ENCODE assay signal across 9 mouse cellular contexts in genomic region chr12:26524943-26525697, GRCm38 (mm10). TPM values are rescaled to one million over a fixed set of nuclear protein-coding genes. Genes with fewer than 3 reads are reported as not detected.
DNase-seq lines count a peak whose midpoint lies in the region; ATAC-seq and TF ChIP-seq lines count a peak whose summit lies in the region.
"Had no signal": no experiment of that assay in that cellular context is flagged by ENCODE, and none has a peak within 500 bp of the region (broad histone marks: within the 10 kb centered on the region; RNA-seq: fewer than 3 reads in every experiment).

No protein-coding gene starts in this region.

- no peak overlapping the region for H3K9ac ChIP-seq in intestine, embryonic 16.5 days (ENCODE audit: low read depth, low read length)
- H3K9ac ChIP-seq in lung, postnatal 0 days (replicated peaks; ENCODE audit: low read depth), result no peak overlapping the region
- no peak overlapping the region for H3K9ac ChIP-seq in stomach, embryonic 15.5 days
- H3K9ac ChIP-seq: neural tube, embryonic 12.5 days had no signal

- H3K9me3 ChIP-seq in intestine, embryonic 16.5 days (ENCODE audit: control insufficient read depth, low read length), result no peaks in the 10 kb centered on the region
- no peaks in the 10 kb centered on the region for H3K9me3 ChIP-seq in lung, postnatal 0 days (ENCODE audit: low read length)
- no peaks in the 10 kb centered on the region for H3K9me3 ChIP-seq in stomach, embryonic 15.5 days
- H3K9me3 ChIP-seq: neural tube, embryonic 12.5 days had no signal

- no peaks in the 10 kb centered on the region for H3K36me3 ChIP-seq in intestine, embryonic 16.5 days (ENCODE audit: control insufficient read depth, insufficient read depth, low read length)
- no peaks in the 10 kb centered on the region for H3K36me3 ChIP-seq in lung, postnatal 0 days (ENCODE audit: insufficient read depth, low read length)
- no peaks in the 10 kb centered on the region for H3K36me3 ChIP-seq in stomach, embryonic 15.5 days
- H3K36me3 ChIP-seq: neural tube, embryonic 12.5 days had no signal

- H3K4me2 ChIP-seq in intestine, embryonic 16.5 days (ENCODE audit: low read depth, low read length), result no peak overlapping the region
- H3K4me2 ChIP-seq in lung, postnatal 0 days (replicated peaks; ENCODE audit: low read depth, low read length), result no peak overlapping the region
- no peak overlapping the region for H3K4me2 ChIP-seq in stomach, embryonic 15.5 days
- H3K4me2 ChIP-seq: neural tube, embryonic 12.5 days had no signal

- peak; percentile 75 for ATAC-seq in granulocyte monocyte progenitor cell, adult 5-6 weeks (replicated peaks; ENCODE audit: poor library complexity, severe bottlenecking)
- peak; percentile 58 for ATAC-seq in intestine, embryonic 16.5 days
- ATAC-seq in lung, postnatal 0 days, result peak; percentile 23; the same call in 1 of the 2 replicates
- ATAC-seq in stomach, embryonic 15.5 days (ENCODE audit: insufficient read depth, low FRiP score, low read depth), result 0 out of 2 replicates have a peak, but pooled peaks have one; percentile 14

- 0 out of 2 replicates have a peak, but pooled peaks cover 4% of the 10 kb centered on the region for H3K4me1 ChIP-seq in intestine, embryonic 16.5 days (ENCODE audit: control insufficient read depth, insufficient read depth, low read length)
- H3K4me1 ChIP-seq in lung, postnatal 0 days (ENCODE audit: insufficient read depth, low read depth, low read length), result no peaks in the 10 kb centered on the region; the same call in 1 of the 2 replicates
- H3K4me1 ChIP-seq in stomach, embryonic 15.5 days, result no peaks in the 10 kb centered on the region

- H3K27ac ChIP-seq in intestine, embryonic 16.5 days (ENCODE audit: low read length), result no peak overlapping the region
- H3K27ac ChIP-seq in lung, postnatal 0 days (ENCODE audit: low read length), result no peak overlapping the region
- H3K27ac ChIP-seq in stomach, embryonic 15.5 days, result no peak overlapping the region
- H3K27ac ChIP-seq: neural tube, embryonic 12.5 days had no signal

- H3K4me3 ChIP-seq in intestine, embryonic 16.5 days (ENCODE audit: low read length), result no peak overlapping the region
- no peak overlapping the region for H3K4me3 ChIP-seq in lung, postnatal 0 days (ENCODE audit: low read depth, low read length)
- H3K4me3 ChIP-seq in stomach, embryonic 15.5 days (replicated peaks), result no peak overlapping the region
- H3K4me3 ChIP-seq: neural tube, embryonic 12.5 days had no signal

- no peaks in the 10 kb centered on the region for H3K27me3 ChIP-seq in intestine, embryonic 16.5 days (replicated peaks; ENCODE audit: control insufficient read depth, insufficient read depth, low read length)
- no peaks in the 10 kb centered on the region for H3K27me3 ChIP-seq in lung, postnatal 0 days (replicated peaks; ENCODE audit: insufficient read depth, low read length)
- no peaks in the 10 kb centered on the region for H3K27me3 ChIP-seq in stomach, embryonic 15.5 days (replicated peaks)
- H3K27me3 ChIP-seq: neural tube, embryonic 12.5 days had no signal

- no peak for TF ChIP-seq EP300 in lung, postnatal 0 days (IDR thresholded peaks at IDR 0.05)

- peak; percentile 32 to 52 for DNase-seq in layer of hippocampus, postnatal 14 days (ENCODE audit: low spot score in 2 of 2)
- DNase-seq in layer of hippocampus, postnatal 36 days, result no peak
- peak; percentile 73 for DNase-seq in adrenal gland, postnatal 10 days
- DNase-seq in lung, postnatal 0 days (ENCODE audit: low spot score), result peak; percentile 8
- DNase-seq in embryo, embryonic 10.5 days (ENCODE audit: low spot score), result no peak

- WGBS in intestine, embryonic 16.5 days, result 47% methylated on average over 3 of the region's 3 CpGs
- 34% methylated on average over 3 of the region's 3 CpGs for WGBS in lung, postnatal 0 days
- WGBS in stomach, embryonic 15.5 days, result 46% methylated on average over 3 of the region's 3 CpGs

- TF ChIP-seq CTCF in lung, postnatal 0 days (IDR thresholded peaks at IDR 0.05), result no peak

RNA-seq across cellular contexts. Expression of gene Cmpk2, which starts 56.1 kb away (rescaled TPM):
- total RNA-seq in layer of hippocampus, postnatal 14 days (2021), result 10 to 100 TPM; 16.3 to 17.3 TPM
- 10 to 100 TPM; 15.1 to 16.2 TPM for total RNA-seq in layer of hippocampus, postnatal 36 days (2021)
- 10 to 100 TPM; 13.2 to 25.8 TPM for total RNA-seq in adrenal gland, postnatal 10 days (2021)
- total RNA-seq in granulocyte monocyte progenitor cell, adult 5-6 weeks (2014; fragmentation: Nextera tagmentation), result 12.7 and 31.5 TPM in 2 replicates
- total RNA-seq in granulocyte monocyte progenitor cell, adult 5-6 weeks (2017), result 8.9 and 12.2 TPM in 2 replicates
- 4.4 and 5.5 TPM in 2 replicates for polyA plus RNA-seq in intestine, embryonic 16.5 days (2015; fragmentation: Nextera tagmentation; extraction: Ambion mirVana)
- 9.8 and 9.9 TPM in 2 replicates for polyA plus RNA-seq in lung, postnatal 0 days (2015; fragmentation: Nextera tagmentation; extraction: Ambion mirVana)
- polyA plus RNA-seq in stomach, embryonic 15.5 days (2015; fragmentation: Nextera tagmentation; extraction: Ambion mirVana), result 6.2 and 6.7 TPM in 2 replicates

Comparison
In these comparisons a context has a peak if more than half of its experiments do, and no peak if none do; other contexts are left out.
1. DNase-seq: peak in layer of hippocampus, postnatal 14 days (2 of 2), adrenal gland, postnatal 10 days (single experiment) and lung, postnatal 0 days (single experiment); none in layer of hippocampus, postnatal 36 days (0 of 2) and embryo, embryonic 10.5 days (single experiment).
2. ATAC-seq: peak in every context shown above with its lines; median percentile 75 in granulocyte monocyte progenitor cell, adult 5-6 weeks; 58 in intestine, embryonic 16.5 days; 23 in lung, postnatal 0 days; 14 in stomach, embryonic 15.5 days.